In genomic region chr10:122809851-122810250, GRCm38 (mm10) we compare ENCODE assay signal across 16 mouse cellular contexts.
"Had no signal": no experiment of that assay in that cellular context is flagged by ENCODE, and none has a peak within 500 bp of the region (broad histone marks: within the 10 kb centered on the region; RNA-seq: fewer than 3 reads in every experiment).

No protein-coding gene starts in this region.

- H3K4me3 ChIP-seq: lung, embryonic 15.5 days; megakaryocyte, embryonic 14.5 days; midbrain, embryonic 12.5 days; midbrain, embryonic 15.5 days; neural tube, embryonic 12.5 days; stomach, embryonic 15.5 days had no signal

- H3K9ac ChIP-seq: lung, embryonic 15.5 days; midbrain, embryonic 12.5 days; midbrain, embryonic 15.5 days; neural tube, embryonic 12.5 days; stomach, embryonic 15.5 days had no signal

- ATAC-seq: lung, postnatal 0 days; midbrain, embryonic 15.5 days had no signal

- DNase-seq: lung, adult 2 months; lung, postnatal 14 days; lung, postnatal 36 days; right cerebral cortex, postnatal 14 days; thymus, adult 2 months; thymus, postnatal 25 days; thymus, postnatal 4 days had no signal

- H3K4me2 ChIP-seq: lung, embryonic 15.5 days; midbrain, embryonic 12.5 days; midbrain, embryonic 15.5 days; neural tube, embryonic 12.5 days; stomach, embryonic 15.5 days had no signal

- H3K27me3 ChIP-seq: lung, embryonic 15.5 days; megakaryocyte, embryonic 14.5 days; midbrain, embryonic 12.5 days; midbrain, embryonic 15.5 days; stomach, embryonic 15.5 days had no signal

- H3K27ac ChIP-seq: lung, embryonic 15.5 days; macrophage; midbrain, embryonic 12.5 days; midbrain, embryonic 15.5 days; neural tube, embryonic 12.5 days; stomach, embryonic 15.5 days; stomach, postnatal 0 days had no signal

- H3K36me3 ChIP-seq: lung, embryonic 15.5 days; midbrain, embryonic 12.5 days; midbrain, embryonic 15.5 days; neural tube, embryonic 12.5 days; stomach, embryonic 15.5 days had no signal

- H3K9me3 ChIP-seq: lung, embryonic 15.5 days; midbrain, embryonic 12.5 days; midbrain, embryonic 15.5 days; stomach, embryonic 15.5 days had no signal
